Mouse (Mus musculus): ENCODE results near the gene Hnrnpll. TPM values are rescaled to one million over a fixed set of nuclear protein-coding genes. Genes with fewer than 3 reads are reported as not detected.

Hnrnpll gene
- polyA plus RNA-seq, 1 experiment from 2014 or later: 71.3 TPM

- Histone ChIP-seq H3K9ac (no peak overlapping the region), H3K27ac (no peak overlapping the region), H3K4me1 (no peaks in the 10 kb centered on the region), H3K4me2 (no peak overlapping the region), H3K9me3 (no peaks in the 10 kb centered on the region), H3K36me3 (no peaks in the 10 kb centered on the region), H3K4me3 (no peak overlapping the region), H3K27me3 (no peaks in the 10 kb centered on the region)
- 84% methylated on average over 11 of the region's 11 CpGs for WGBS
- ATAC-seq (ENCODE audit: insufficient number of reproducible peaks, insufficient read depth, low FRiP score, low TSS enrichment, low read depth): no peak
Observed at GRCm38 (mm10) chr17:80086591-80086990, 24.5 kb upstream of the Hnrnpll start.

- H3K9me3 ChIP-seq: no peaks in the 10 kb centered on the region
- ATAC-seq (ENCODE audit: insufficient number of reproducible peaks, insufficient read depth, low FRiP score, low TSS enrichment, low read depth): no peak
- no peaks in the 10 kb centered on the region for H3K4me1 ChIP-seq
- WGBS: 73% methylated on average over 9 of the region's 9 CpGs
- no peak overlapping the region for H3K4me3 ChIP-seq
- no peaks in the 10 kb centered on the region for H3K27me3 ChIP-seq
- H3K9ac ChIP-seq: no peak overlapping the region
- H3K27ac ChIP-seq: no peak overlapping the region
- no peak overlapping the region for H3K4me2 ChIP-seq
- H3K36me3 ChIP-seq: no peaks in the 10 kb centered on the region
Observed at GRCm38 (mm10) chr17:80084424-80084823, 22.3 kb upstream of the Hnrnpll start.

- H3K9ac ChIP-seq: no peak overlapping the region
- H3K4me1 ChIP-seq: no peaks in the 10 kb centered on the region
- 68% methylated on average over 6 of the region's 6 CpGs for WGBS
- H3K4me3 ChIP-seq: no peak overlapping the region
- H3K9me3 ChIP-seq: no peaks in the 10 kb centered on the region
- no peak overlapping the region for H3K4me2 ChIP-seq
- H3K27ac ChIP-seq: no peak overlapping the region
- H3K36me3 ChIP-seq: no peaks in the 10 kb centered on the region
- ATAC-seq (ENCODE audit: insufficient number of reproducible peaks, insufficient read depth, low FRiP score, low TSS enrichment, low read depth): no peak
- no peaks in the 10 kb centered on the region for H3K27me3 ChIP-seq
Observed at GRCm38 (mm10) chr17:80083223-80083622, 21.1 kb upstream of the Hnrnpll start.

GRCm38 (mm10) chr17:80078726-80079125 is 16.6 kb upstream of the Hnrnpll start:
- Histone ChIP-seq H3K9me3 (no peaks in the 10 kb centered on the region), H3K36me3 (no peaks in the 10 kb centered on the region), H3K4me1 (no peaks in the 10 kb centered on the region), H3K27ac (no peak overlapping the region), H3K4me3 (no peak overlapping the region), H3K9ac (no peak overlapping the region), H3K4me2 (no peak overlapping the region), H3K27me3 (no peaks in the 10 kb centered on the region)
- ATAC-seq (ENCODE audit: insufficient number of reproducible peaks, insufficient read depth, low FRiP score, low TSS enrichment, low read depth): no peak
- WGBS: 83% methylated on average over 4 of the region's 4 CpGs

GRCm38 (mm10) chr17:80067257-80067656 is 5.1 kb upstream of the Hnrnpll start:
- no peaks in the 10 kb centered on the region for H3K27me3 ChIP-seq
- peaks cover 8% of the 10 kb centered on the region for H3K4me1 ChIP-seq
- H3K4me3 ChIP-seq: no peak overlapping the region
- ATAC-seq (ENCODE audit: insufficient number of reproducible peaks, insufficient read depth, low FRiP score, low TSS enrichment, low read depth): no peak
- H3K4me2 ChIP-seq: no peak overlapping the region
- no peaks in the 10 kb centered on the region for H3K9me3 ChIP-seq
- WGBS: 74% methylated on average over 5 of the region's 6 CpGs
- H3K9ac ChIP-seq: no peak overlapping the region
- H3K27ac ChIP-seq: no peak overlapping the region
- no peaks in the 10 kb centered on the region for H3K36me3 ChIP-seq

GRCm38 (mm10) chr17:80063840-80064495 is 1.8 kb upstream of the Hnrnpll start:
- Histone ChIP-seq H3K9ac (no peak overlapping the region), H3K4me2 (no peak overlapping the region), H3K27ac (no peak overlapping the region), H3K4me1 (peaks cover 20% of the 10 kb centered on the region), H3K36me3 (no peaks in the 10 kb centered on the region), H3K27me3 (no peaks in the 10 kb centered on the region), H3K9me3 (no peaks in the 10 kb centered on the region), H3K4me3 (no peak overlapping the region)
- 78% methylated on average over 8 of the region's 8 CpGs for WGBS
- ATAC-seq (ENCODE audit: insufficient number of reproducible peaks, insufficient read depth, low FRiP score, low TSS enrichment, low read depth): no peak

- Histone ChIP-seq H3K9ac (0 out of 2 replicates have a peak overlapping the region, but pooled peaks have one; percentile 99), H3K4me2 (peak overlapping the region; percentile 85)
- 68% methylated on average over 10 of the region's 10 CpGs for WGBS
Observed at GRCm38 (mm10) chr17:80063386-80063785, 1.3 kb upstream of the Hnrnpll start.

GRCm38 (mm10) chr17:80062620-80063010 is 481 bp upstream of the Hnrnpll start:
- H3K4me3 ChIP-seq: peak overlapping the region; percentile 97
- H3K27ac ChIP-seq: peak overlapping the region; percentile 100
- peak overlapping the region; percentile 99 for H3K9ac ChIP-seq
- H3K27me3 ChIP-seq: no peaks in the 10 kb centered on the region
- peaks cover 5% of the 10 kb centered on the region; the same call in 1 of the 2 replicates for H3K36me3 ChIP-seq
- no peak for ATAC-seq (ENCODE audit: insufficient number of reproducible peaks, insufficient read depth, low FRiP score, low TSS enrichment, low read depth)
- peak overlapping the region; percentile 85 for H3K4me2 ChIP-seq
- H3K9me3 ChIP-seq: no peaks in the 10 kb centered on the region
- H3K4me1 ChIP-seq: peaks cover 28% of the 10 kb centered on the region
- WGBS: 2% methylated on average over 15 of the region's 15 CpGs

More at GRCm38 (mm10) chr17:80063386-80063785, 1.3 kb upstream of the Hnrnpll start:
- no peaks in the 10 kb centered on the region for H3K9me3 ChIP-seq
- peak overlapping the region; percentile 97 for H3K4me3 ChIP-seq
- H3K27me3 ChIP-seq: no peaks in the 10 kb centered on the region
- peaks cover 23% of the 10 kb centered on the region for H3K4me1 ChIP-seq
- H3K36me3 ChIP-seq: no peaks in the 10 kb centered on the region
- no peak overlapping the region for H3K27ac ChIP-seq
- ATAC-seq (ENCODE audit: insufficient number of reproducible peaks, insufficient read depth, low FRiP score, low TSS enrichment, low read depth): no peak

- WGBS: under 1% methylated on average over 80 of the region's 83 CpGs
- ATAC-seq (ENCODE audit: insufficient number of reproducible peaks, insufficient read depth, low FRiP score, low TSS enrichment, low read depth): no peak; the same call in 1 of the 2 replicates
- Histone ChIP-seq H3K4me2 (peak overlapping the region; percentile 85), H3K4me1 (peaks cover 28% of the 10 kb centered on the region), H3K4me3 (peak overlapping the region; percentile 97), H3K9ac (peak overlapping the region; percentile 99), H3K36me3 (peaks cover 6% of the 10 kb centered on the region; the same call in 1 of the 2 replicates), H3K9me3 (no peaks in the 10 kb centered on the region), H3K27me3 (no peaks in the 10 kb centered on the region), H3K27ac (peak overlapping the region; percentile 100)
Observed at GRCm38 (mm10) chr17:80060828-80061782, 1.0 kb downstream of the Hnrnpll start.

GRCm38 (mm10) chr17:80060151-80060550 is 2.0 kb downstream of the Hnrnpll start:
- Histone ChIP-seq H3K36me3 (peaks cover 6% of the 10 kb centered on the region; the same call in 1 of the 2 replicates), H3K4me1 (peaks cover 28% of the 10 kb centered on the region), H3K9me3 (no peaks in the 10 kb centered on the region), H3K27ac (no peak overlapping the region), H3K9ac (peak overlapping the region; percentile 99), H3K4me3 (peak overlapping the region; percentile 97), H3K27me3 (no peaks in the 10 kb centered on the region), H3K4me2 (peak overlapping the region; percentile 85)
- 12% methylated on average over 5 of the region's 5 CpGs for WGBS
- no peak for ATAC-seq (ENCODE audit: insufficient number of reproducible peaks, insufficient read depth, low FRiP score, low TSS enrichment, low read depth)

GRCm38 (mm10) chr17:80059731-80060130 is 2.4 kb downstream of the Hnrnpll start:
- no peak overlapping the region for H3K27ac ChIP-seq
- no peaks in the 10 kb centered on the region for H3K27me3 ChIP-seq
- H3K4me2 ChIP-seq: peak overlapping the region; percentile 85
- no peaks in the 10 kb centered on the region for H3K9me3 ChIP-seq
- ATAC-seq (ENCODE audit: insufficient number of reproducible peaks, insufficient read depth, low FRiP score, low TSS enrichment, low read depth): no peak
- H3K9ac ChIP-seq: peak overlapping the region; percentile 99
- peak overlapping the region; percentile 97 for H3K4me3 ChIP-seq
- peaks cover 28% of the 10 kb centered on the region for H3K4me1 ChIP-seq
- H3K36me3 ChIP-seq: peaks cover 6% of the 10 kb centered on the region; the same call in 1 of the 2 replicates
- WGBS: 16% methylated on average over 1 of the region's 1 CpGs

All from embryonic facial prominence, embryonic 13.5 days (tissue).